Mouse (Mus musculus): ENCODE results near the gene Gm20715. TPM values are rescaled to one million over a fixed set of nuclear protein-coding genes. Genes with fewer than 3 reads are reported as not detected.
A peak's percentile ranks its signal among the peaks of the same experiment; 100 is the strongest.
"Not testable (repeated sequence)": the region's sequence is repeated elsewhere in the genome, so short reads cannot be mapped to it uniquely, and the experiment has no call there.

Gene Gm20715
- polyA plus RNA-seq, 1 experiment: not detected

GRCm38 (mm10) chr7:6415442-6415787 is 5.3 kb downstream of the Gm20715 start:
- Histone ChIP-seq H3K27ac (ENCODE audit: insufficient read depth, low read depth, low read length) (no peak overlapping the region), H3K4me3 (ENCODE audit: insufficient read depth, low read length) (no peak overlapping the region), H3K4me1 (ENCODE audit: control insufficient read depth, insufficient read depth, low read length) (no peaks in the 10 kb centered on the region)
- TF ChIP-seq CTCF (IDR thresholded peaks at IDR 0.05; ENCODE audit: low read depth, low read length) (no peak), POLR2A (IDR thresholded peaks at IDR 0.05; ENCODE audit: borderline replicate concordance, low read depth, low read length) (no peak)

GRCm38 (mm10) chr7:6419894-6420293 is 9.8 kb downstream of the Gm20715 start:
- Histone ChIP-seq H3K4me3 (ENCODE audit: insufficient read depth, low read length) (no peak overlapping the region), H3K27ac (ENCODE audit: insufficient read depth, low read depth, low read length) (no peak overlapping the region), H3K4me1 (ENCODE audit: control insufficient read depth, insufficient read depth, low read length) (no peaks in the 10 kb centered on the region)
- TF ChIP-seq POLR2A (IDR thresholded peaks at IDR 0.05; ENCODE audit: borderline replicate concordance, low read depth, low read length): no peak
- TF ChIP-seq CTCF (IDR thresholded peaks at IDR 0.05; ENCODE audit: low read depth, low read length): no peak

- no peak overlapping the region for H3K4me3 ChIP-seq (ENCODE audit: insufficient read depth, low read length)
- no peak overlapping the region for H3K27ac ChIP-seq (ENCODE audit: insufficient read depth, low read depth, low read length)
- H3K4me1 ChIP-seq (ENCODE audit: control insufficient read depth, insufficient read depth, low read length): no peaks in the 10 kb centered on the region
- TF ChIP-seq CTCF (IDR thresholded peaks at IDR 0.05; ENCODE audit: low read depth, low read length) (no peak), POLR2A (IDR thresholded peaks at IDR 0.05; ENCODE audit: borderline replicate concordance, low read depth, low read length) (no peak)
Observed at GRCm38 (mm10) chr7:6429381-6429780, 19.3 kb downstream of the Gm20715 start.

GRCm38 (mm10) chr7:6430342-6430741 is 20.3 kb downstream of the Gm20715 start:
- no peaks in the 10 kb centered on the region for H3K4me1 ChIP-seq (ENCODE audit: control insufficient read depth, insufficient read depth, low read length)
- H3K27ac ChIP-seq (ENCODE audit: insufficient read depth, low read depth, low read length): no peak overlapping the region
- TF ChIP-seq CTCF (IDR thresholded peaks at IDR 0.05; ENCODE audit: low read depth, low read length) (peak; percentile 60), POLR2A (IDR thresholded peaks at IDR 0.05; ENCODE audit: borderline replicate concordance, low read depth, low read length) (no peak)
- no peak overlapping the region for H3K4me3 ChIP-seq (ENCODE audit: insufficient read depth, low read length)

- TF ChIP-seq POLR2A (IDR thresholded peaks at IDR 0.05; ENCODE audit: borderline replicate concordance, low read depth, low read length): no peak
- TF ChIP-seq CTCF (IDR thresholded peaks at IDR 0.05; ENCODE audit: low read depth, low read length): no peak
- no peak within 1 kb of the TSS for H3K4me3 ChIP-seq (ENCODE audit: insufficient read depth, low read length)
- H3K4me1 ChIP-seq (ENCODE audit: control insufficient read depth, insufficient read depth, low read length): no peaks in the 10 kb centered on the region
- no peak within 1 kb of the TSS for H3K27ac ChIP-seq (ENCODE audit: insufficient read depth, low read depth, low read length)
Observed at GRCm38 (mm10) chr7:6438388-6438787, 28.3 kb downstream of the Gm20715 start, which contains the start of gene Olfr1344. Olfr1344 (plus strand) TSS chr7:6438688.

GRCm38 (mm10) chr7:6441173-6441572 is 31.1 kb downstream of the Gm20715 start:
- no peak overlapping the region for H3K4me3 ChIP-seq (ENCODE audit: insufficient read depth, low read length)
- H3K4me1 ChIP-seq (ENCODE audit: control insufficient read depth, insufficient read depth, low read length): no peaks in the 10 kb centered on the region
- TF ChIP-seq POLR2A (IDR thresholded peaks at IDR 0.05; ENCODE audit: borderline replicate concordance, low read depth, low read length) (no peak), CTCF (IDR thresholded peaks at IDR 0.05; ENCODE audit: low read depth, low read length) (no peak)
- no peak overlapping the region for H3K27ac ChIP-seq (ENCODE audit: insufficient read depth, low read depth, low read length)

- H3K4me3 ChIP-seq (ENCODE audit: insufficient read depth, low read length): no peak overlapping the region
- no peak overlapping the region for H3K27ac ChIP-seq (ENCODE audit: insufficient read depth, low read depth, low read length)
- TF ChIP-seq CTCF (IDR thresholded peaks at IDR 0.05; ENCODE audit: low read depth, low read length) (no peak), POLR2A (IDR thresholded peaks at IDR 0.05; ENCODE audit: borderline replicate concordance, low read depth, low read length) (no peak)
- no peaks in the 10 kb centered on the region for H3K4me1 ChIP-seq (ENCODE audit: control insufficient read depth, insufficient read depth, low read length)
Observed at GRCm38 (mm10) chr7:6447771-6448170, 37.7 kb downstream of the Gm20715 start.

GRCm38 (mm10) chr7:6455868-6456267 is 45.8 kb downstream of the Gm20715 start, which contains the start of gene Olfr1336:
Olfr1336 (plus strand) TSS chr7:6456168.
- no peaks in the 10 kb centered on the region for H3K4me1 ChIP-seq (ENCODE audit: control insufficient read depth, insufficient read depth, low read length)
- no peak for TF ChIP-seq CTCF (IDR thresholded peaks at IDR 0.05; ENCODE audit: low read depth, low read length)
- no peak for TF ChIP-seq POLR2A (IDR thresholded peaks at IDR 0.05; ENCODE audit: borderline replicate concordance, low read depth, low read length)
- H3K27ac ChIP-seq (ENCODE audit: insufficient read depth, low read depth, low read length): no peak within 1 kb of the TSS
- H3K4me3 ChIP-seq (ENCODE audit: insufficient read depth, low read length): no peak within 1 kb of the TSS

GRCm38 (mm10) chr7:6456399-6456798 is 46.3 kb downstream of the Gm20715 start:
- TF ChIP-seq POLR2A (IDR thresholded peaks at IDR 0.05; ENCODE audit: borderline replicate concordance, low read depth, low read length) (no peak), CTCF (IDR thresholded peaks at IDR 0.05; ENCODE audit: low read depth, low read length) (no peak)
- Histone ChIP-seq H3K4me1 (ENCODE audit: control insufficient read depth, insufficient read depth, low read length) (no peaks in the 10 kb centered on the region), H3K27ac (ENCODE audit: insufficient read depth, low read depth, low read length) (no peak overlapping the region), H3K4me3 (ENCODE audit: insufficient read depth, low read length) (no peak overlapping the region)

- Histone ChIP-seq H3K27ac (ENCODE audit: insufficient read depth, low read depth, low read length) (no peak within 1 kb of the TSS), H3K4me3 (ENCODE audit: insufficient read depth, low read length) (no peak within 1 kb of the TSS), H3K4me1 (ENCODE audit: control insufficient read depth, insufficient read depth, low read length) (no peaks in the 10 kb centered on the region)
- no peak for TF ChIP-seq POLR2A (IDR thresholded peaks at IDR 0.05; ENCODE audit: borderline replicate concordance, low read depth, low read length)
Observed at GRCm38 (mm10) chr7:6466951-6467350, 56.9 kb downstream of the Gm20715 start, which contains the start of gene Olfr1346. Olfr1346 (plus strand) TSS chr7:6467101.

- not testable (repeated sequence) for H3K4me1 ChIP-seq (ENCODE audit: control insufficient read depth, insufficient read depth, low read length); H3K4me3 ChIP-seq (ENCODE audit: insufficient read depth, low read length)
Observed at GRCm38 (mm10) chr7:6477633-6478032, 67.6 kb downstream of the Gm20715 start.

More at GRCm38 (mm10) chr7:6477633-6478032, 67.6 kb downstream of the Gm20715 start:
- not testable (repeated sequence) for H3K27ac ChIP-seq (ENCODE audit: insufficient read depth, low read depth, low read length)

Data from bone marrow macrophage, adult 2 months (primary cell).